In the genomic region with DNA sequence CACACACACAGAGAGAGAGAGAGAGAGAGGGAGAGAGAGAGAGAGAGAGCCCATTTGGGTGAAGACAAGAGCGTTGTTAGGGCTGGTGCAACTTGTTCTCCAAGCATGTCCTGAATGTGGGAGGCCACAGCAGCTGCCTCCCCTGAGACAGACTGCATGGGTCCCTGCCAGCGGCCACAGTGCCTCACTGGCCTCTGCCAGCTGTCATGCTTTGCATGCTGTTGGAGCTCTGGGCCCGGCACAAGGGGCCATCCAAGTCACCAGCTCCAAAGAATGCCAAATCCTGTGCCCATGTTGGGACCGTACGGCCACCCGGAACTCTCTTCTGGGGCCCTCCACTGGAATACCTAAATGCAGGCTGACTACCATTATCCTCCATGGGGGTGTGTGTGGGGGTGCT, we compare ENCODE assay signal across 13 mouse cellular contexts. TPM values are rescaled to one million over a fixed set of nuclear protein-coding genes. Genes with fewer than 3 reads are reported as not detected.
DNase-seq lines count a peak whose midpoint lies in the region; ATAC-seq and TF ChIP-seq lines count a peak whose summit lies in the region.
"Had no signal": no experiment of that assay in that cellular context is flagged by ENCODE, and none has a peak within 500 bp of the region (broad histone marks: within the 10 kb centered on the region; RNA-seq: fewer than 3 reads in every experiment).

No protein-coding gene starts in this region.

- DNase-seq in hindbrain, embryonic 11.5 days (ENCODE audit: low spot score) = no peak
- DNase-seq in cerebellum, adult 9-10 months = peak; percentile 20
- DNase-seq in layer of hippocampus, adult 2 months (ENCODE audit: low spot score in 2 of 2) = peak; percentile 68 to 79
- DNase-seq in spleen, adult 12 weeks (ENCODE audit: low spot score) = no peak
- no peak for DNase-seq in T-cell, adult 2 months (ENCODE audit: low spot score)

- H3K27ac ChIP-seq in hindbrain, embryonic 15.5 days (replicated peaks) = no peak overlapping the region
- H3K27ac ChIP-seq in hindbrain, embryonic 11.5 days (ENCODE audit: low read depth, low read length) = no peak overlapping the region
- peak overlapping the region; percentile 37; the same call in 1 of the 2 replicates for H3K27ac ChIP-seq in layer of hippocampus, adult 2 months
- no peak overlapping the region for H3K27ac ChIP-seq in kidney, embryonic 15.5 days
- H3K27ac ChIP-seq: forebrain, embryonic 12.5 days had no signal

- H3K9ac ChIP-seq in hindbrain, embryonic 15.5 days = no peak overlapping the region
- no peak overlapping the region for H3K9ac ChIP-seq in hindbrain, embryonic 11.5 days (ENCODE audit: low read depth, low read length)
- H3K9ac ChIP-seq in kidney, embryonic 15.5 days = no peak overlapping the region
- H3K9ac ChIP-seq: forebrain, embryonic 12.5 days had no signal

- no peak overlapping the region for H3K4me2 ChIP-seq in hindbrain, embryonic 15.5 days
- H3K4me2 ChIP-seq in hindbrain, embryonic 11.5 days (replicated peaks; ENCODE audit: low read depth, low read length) = no peak overlapping the region
- no peak overlapping the region for H3K4me2 ChIP-seq in myocyte (ENCODE audit: low read depth)
- no peak overlapping the region for H3K4me2 ChIP-seq in kidney, embryonic 15.5 days
- H3K4me2 ChIP-seq: forebrain, embryonic 12.5 days had no signal

- peaks cover 97% of the 10 kb centered on the region for H3K27me3 ChIP-seq in hindbrain, embryonic 15.5 days
- peaks cover 84% of the 10 kb centered on the region for H3K27me3 ChIP-seq in hindbrain, embryonic 11.5 days (ENCODE audit: control insufficient read depth, insufficient read depth, low read length)
- H3K27me3 ChIP-seq in myocyte (ENCODE audit: control insufficient read depth, insufficient read depth, insufficient read length) = peaks cover 78% of the 10 kb centered on the region
- H3K27me3 ChIP-seq in kidney, embryonic 15.5 days = peaks cover 98% of the 10 kb centered on the region

- H3K79me2 ChIP-seq in myocyte (ENCODE audit: control insufficient read depth, insufficient read depth) = no peaks in the 10 kb centered on the region

- WGBS in hindbrain, embryonic 15.5 days = 65% methylated on average over 6 of the region's 6 CpGs
- 83% methylated on average over 6 of the region's 6 CpGs for WGBS in hindbrain, embryonic 11.5 days
- 77% methylated on average over 6 of the region's 6 CpGs for WGBS in kidney, embryonic 15.5 days

- no peak for TF ChIP-seq POLR2A in myocyte (IDR thresholded peaks at IDR 0.05; ENCODE audit: insufficient read length, low read depth)

- H3K4me1 ChIP-seq in hindbrain, embryonic 15.5 days (replicated peaks) = peaks cover 16% of the 10 kb centered on the region
- peaks cover 4% of the 10 kb centered on the region; the same call in 1 of the 2 replicates for H3K4me1 ChIP-seq in hindbrain, embryonic 11.5 days (replicated peaks; ENCODE audit: control insufficient read depth, insufficient read depth, low read length)
- H3K4me1 ChIP-seq in kidney, embryonic 15.5 days = peaks cover 19% of the 10 kb centered on the region

- TF ChIP-seq CTCF in layer of hippocampus, adult 2 months (conservative IDR thresholded peaks at IDR 0.05) = no peak

- no peak overlapping the region for H3ac ChIP-seq in myocyte (ENCODE audit: control insufficient read depth, insufficient read length)

- H3K9me3 ChIP-seq in hindbrain, embryonic 15.5 days = no peaks in the 10 kb centered on the region
- no peaks in the 10 kb centered on the region for H3K9me3 ChIP-seq in hindbrain, embryonic 11.5 days (ENCODE audit: control insufficient read depth, low read length)
- no peaks in the 10 kb centered on the region for H3K9me3 ChIP-seq in kidney, embryonic 15.5 days (replicated peaks)
- H3K9me3 ChIP-seq: forebrain, embryonic 12.5 days had no signal

- H3K36me3 ChIP-seq in hindbrain, embryonic 15.5 days = no peaks in the 10 kb centered on the region
- H3K36me3 ChIP-seq in hindbrain, embryonic 11.5 days (ENCODE audit: control insufficient read depth, insufficient read depth, low read length) = no peaks in the 10 kb centered on the region
- H3K36me3 ChIP-seq in myocyte (ENCODE audit: control insufficient read depth, insufficient read depth) = no peaks in the 10 kb centered on the region
- no peaks in the 10 kb centered on the region for H3K36me3 ChIP-seq in kidney, embryonic 15.5 days
- H3K36me3 ChIP-seq: forebrain, embryonic 12.5 days had no signal

- ATAC-seq in hindbrain, embryonic 15.5 days (ENCODE audit: low FRiP score, low read depth) = peak; percentile 71
- ATAC-seq in hindbrain, embryonic 11.5 days (ENCODE audit: low FRiP score) = no peak
- ATAC-seq in kidney, embryonic 15.5 days (replicated peaks; ENCODE audit: low FRiP score) = no peak

- no peak overlapping the region for H3K4me3 ChIP-seq in hindbrain, embryonic 15.5 days
- H3K4me3 ChIP-seq in hindbrain, embryonic 11.5 days (ENCODE audit: low read depth, low read length) = no peak overlapping the region
- H3K4me3 ChIP-seq in layer of hippocampus, adult 2 months = no peak overlapping the region
- no peak overlapping the region for H3K4me3 ChIP-seq in myocyte
- no peak overlapping the region for H3K4me3 ChIP-seq in kidney, embryonic 15.5 days (replicated peaks)
- H3K4me3 ChIP-seq: forebrain, embryonic 12.5 days had no signal

TF ChIP-seq in myocyte, 11 proteins besides CTCF, POLR2A, EP300 and RAD21:
- TF ChIP-seq REST (IDR thresholded peaks at IDR 0.05; ENCODE audit: insufficient read depth, insufficient read length) (no peak), TCF12 (IDR thresholded peaks at IDR 0.05; ENCODE audit: insufficient read depth, poor library complexity, severe bottlenecking) (peak; percentile 47), POLR2AphosphoS2 (IDR thresholded peaks at IDR 0.05; ENCODE audit: insufficient read length, low read depth) (no peak), CEBPB (IDR thresholded peaks at IDR 0.05; ENCODE audit: insufficient read depth, poor library complexity, severe bottlenecking) (no peak), USF1 (IDR thresholded peaks at IDR 0.05; ENCODE audit: low read depth) (no peak), TCF3 (IDR thresholded peaks at IDR 0.05; ENCODE audit: insufficient read length, low read depth) (peak; percentile 85), MYOG (IDR thresholded peaks at IDR 0.05; ENCODE audit: control insufficient read depth in 1 of 3, insufficient read depth in 1 of 3, insufficient read length in 2 of 3, low read depth in 2 of 3) (peak; percentile 82 to 99 (median 88)), E2F4 (IDR thresholded peaks at IDR 0.05; ENCODE audit: insufficient read depth) (no peak), MAX (IDR thresholded peaks at IDR 0.05; ENCODE audit: low read depth) (no peak), SRF (IDR thresholded peaks at IDR 0.05; ENCODE audit: control insufficient read depth, insufficient read length, low read depth) (no peak), MYOD1 (IDR thresholded peaks at IDR 0.05; ENCODE audit: control insufficient read depth in 1 of 3, insufficient read length in 2 of 3, low read depth in 2 of 3) (peak; percentile 5 to 97 (median 52))

RNA-seq across cellular contexts. Expression of gene Olig1, which starts 3.6 kb away (rescaled TPM):
- 121 and 136 TPM in 2 replicates for polyA plus RNA-seq in hindbrain, embryonic 15.5 days (2015; fragmentation: Nextera tagmentation; extraction: Ambion mirVana)
- polyA plus RNA-seq in hindbrain, embryonic 11.5 days (2014; fragmentation: Nextera tagmentation; extraction: Ambion mirVana) = 0.40 and 0.84 TPM in 2 replicates
- 100 to 1,000 TPM in 1 of 2 experiments, 10 to 100 TPM in 1; 95.9 to 105 TPM for total RNA-seq in layer of hippocampus, adult 2 months (2021)
- not detected for polyA plus RNA-seq in myocyte (2012; fragmentation: generic; extraction: Trizol)
- 0.09 and 0.12 TPM in 2 replicates for polyA plus RNA-seq in kidney, embryonic 15.5 days (2015; fragmentation: Nextera tagmentation; extraction: Ambion mirVana)
- total RNA-seq: heart, postnatal 14 days had no signal
- polyA plus RNA-seq: limb, embryonic 11.5 days; lung, embryonic 16.5 days; spleen, adult 2 months had no signal

RNA-seq across cellular contexts. Expression of gene Olig2, which starts 40.7 kb away (rescaled TPM):
- polyA plus RNA-seq in hindbrain, embryonic 15.5 days (2015; fragmentation: Nextera tagmentation; extraction: Ambion mirVana) = 15.6 and 16.2 TPM in 2 replicates
- 0.76 and 1.2 TPM in 2 replicates for polyA plus RNA-seq in hindbrain, embryonic 11.5 days (2014; fragmentation: Nextera tagmentation; extraction: Ambion mirVana)
- total RNA-seq in layer of hippocampus, adult 2 months (2021) = 10 to 100 TPM; 25.2 to 27.1 TPM
- not detected for polyA plus RNA-seq in myocyte (2012; fragmentation: generic; extraction: Trizol)
- polyA plus RNA-seq in kidney, embryonic 15.5 days (2015; fragmentation: Nextera tagmentation; extraction: Ambion mirVana) = not detected in 2 replicates
- total RNA-seq: heart, postnatal 14 days had no signal
- polyA plus RNA-seq: limb, embryonic 11.5 days; lung, embryonic 16.5 days had no signal

Comparison
In these comparisons a context has a peak if more than half of its experiments do, and no peak if none do; other contexts are left out.
1. RNA of gene Olig1, which starts 3.6 kb away (polyA plus RNA-seq): 121 to 136 TPM in hindbrain, embryonic 15.5 days; 0.40 to 0.84 TPM in hindbrain, embryonic 11.5 days, 0.09 to 0.12 TPM in kidney, embryonic 15.5 days and not detected in myocyte (single experiment); every median in the first group is over 10 times any median in the second.
2. DNase-seq: peak in cerebellum, adult 9-10 months (single experiment) and layer of hippocampus, adult 2 months (2 of 2); none in hindbrain, embryonic 11.5 days (single experiment), spleen, adult 12 weeks (single experiment) and T-cell, adult 2 months (single experiment).